Mouse (Mus musculus): ENCODE data around the gene Cdkn2c. TPM values are rescaled to one million over a fixed set of nuclear protein-coding genes. Genes with fewer than 3 reads are reported as not detected.
A peak's percentile ranks its signal among the peaks of the same experiment; 100 is the strongest.
"Not testable (repeated sequence)": the region's sequence is repeated elsewhere in the genome, so short reads cannot be mapped to it uniquely, and the experiment has no call there.

Gene Cdkn2c
- 4.6 and 5.5 TPM in 2 replicates for polyA plus RNA-seq (2014; fragmentation: Nextera tagmentation; extraction: Ambion mirVana)

- H3K27ac ChIP-seq (replicated peaks; ENCODE audit: low read depth, low read length), result peak within 1 kb of the TSS; percentile 74
- peak within 1 kb of the TSS; percentile 89 for H3K4me2 ChIP-seq (ENCODE audit: low read depth, low read length)
- H3K4me3 ChIP-seq (ENCODE audit: low read depth, low read length), result peak within 1 kb of the TSS; percentile 59
- H3K27me3 ChIP-seq (ENCODE audit: control insufficient read depth, insufficient read depth, low read length), result peaks cover 10% of the 10 kb centered on the region
- DNase-seq (ENCODE audit: low spot score), result peak; percentile 92
- peak; percentile 89 for ATAC-seq (replicated peaks; ENCODE audit: insufficient number of reproducible peaks, low FRiP score, low TSS enrichment, low read depth)
- no peaks in the 10 kb centered on the region for H3K36me3 ChIP-seq (replicated peaks; ENCODE audit: control insufficient read depth, insufficient read depth, low read depth, low read length)
- H3K9ac ChIP-seq (replicated peaks; ENCODE audit: low read length), result peak within 1 kb of the TSS; percentile 88
- WGBS, result under 1% methylated on average over 61 of the region's 64 CpGs
- H3K9me3 ChIP-seq (replicated peaks; ENCODE audit: control insufficient read depth, low read length), result no peaks in the 10 kb centered on the region
- no peaks in the 10 kb centered on the region for H3K4me1 ChIP-seq (ENCODE audit: control insufficient read depth, insufficient read depth, low read length)
Measured at GRCm38 (mm10) chr4:109666461-109667269, at the start of gene Cdkn2c. Cdkn2c (minus strand) TSS chr4:109667189.

- no peak overlapping the region for H3K27ac ChIP-seq (replicated peaks; ENCODE audit: low read depth, low read length)
- no peaks in the 10 kb centered on the region for H3K27me3 ChIP-seq (ENCODE audit: control insufficient read depth, insufficient read depth, low read length)
Measured at GRCm38 (mm10) chr4:109705349-109705748, 38.4 kb upstream of the Cdkn2c start.

DNA sequence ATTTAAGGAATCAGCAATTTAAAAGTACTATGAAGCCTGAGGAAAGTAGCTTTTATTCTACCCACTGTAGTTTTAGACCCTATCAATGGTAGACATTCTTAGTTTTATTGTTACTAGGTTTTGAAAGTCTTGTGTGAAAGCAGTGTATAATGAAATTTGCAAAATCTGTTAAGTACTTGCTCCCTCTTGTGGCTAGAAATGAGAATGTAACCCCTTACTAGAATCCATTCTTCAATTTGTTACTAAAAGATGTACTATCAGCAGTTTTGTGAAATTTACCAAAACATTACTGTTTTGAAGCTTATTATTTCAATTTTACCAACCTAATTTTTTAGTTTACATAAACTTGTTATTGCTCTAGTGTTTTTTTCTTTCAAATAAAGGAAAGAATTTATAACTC, 36.6 kb upstream of the Cdkn2c start:
- no peaks in the 10 kb centered on the region for H3K36me3 ChIP-seq (replicated peaks; ENCODE audit: control insufficient read depth, insufficient read depth, low read depth, low read length)
- no peaks in the 10 kb centered on the region for H3K27me3 ChIP-seq (ENCODE audit: control insufficient read depth, insufficient read depth, low read length)
- no peak overlapping the region for H3K4me3 ChIP-seq (ENCODE audit: low read depth, low read length)
- no peaks in the 10 kb centered on the region for H3K4me1 ChIP-seq (ENCODE audit: control insufficient read depth, insufficient read depth, low read length)
- DNase-seq (ENCODE audit: low spot score) (peak; percentile 73), ATAC-seq (replicated peaks; ENCODE audit: insufficient number of reproducible peaks, low FRiP score, low TSS enrichment, low read depth) (no peak)
- no peak overlapping the region for H3K27ac ChIP-seq (replicated peaks; ENCODE audit: low read depth, low read length)
- H3K9ac ChIP-seq (replicated peaks; ENCODE audit: low read length), result no peak overlapping the region
- H3K9me3 ChIP-seq (replicated peaks; ENCODE audit: control insufficient read depth, low read length), result no peaks in the 10 kb centered on the region
- H3K4me2 ChIP-seq (ENCODE audit: low read depth, low read length), result no peak overlapping the region

More at GRCm38 (mm10) chr4:109705349-109705748, 38.4 kb upstream of the Cdkn2c start:
- no peaks in the 10 kb centered on the region for H3K36me3 ChIP-seq (replicated peaks; ENCODE audit: control insufficient read depth, insufficient read depth, low read depth, low read length)
- WGBS, result 90% methylated on average over 2 of the region's 2 CpGs
- no peak for DNase-seq (ENCODE audit: low spot score)
- H3K4me1 ChIP-seq (ENCODE audit: control insufficient read depth, insufficient read depth, low read length), result no peaks in the 10 kb centered on the region
- no peak overlapping the region for H3K4me3 ChIP-seq (ENCODE audit: low read depth, low read length)
- no peak overlapping the region for H3K4me2 ChIP-seq (ENCODE audit: low read depth, low read length)
- no peaks in the 10 kb centered on the region for H3K9me3 ChIP-seq (replicated peaks; ENCODE audit: control insufficient read depth, low read length)
- no peak for ATAC-seq (replicated peaks; ENCODE audit: insufficient number of reproducible peaks, low FRiP score, low TSS enrichment, low read depth)
- no peak overlapping the region for H3K9ac ChIP-seq (replicated peaks; ENCODE audit: low read length)

DNA sequence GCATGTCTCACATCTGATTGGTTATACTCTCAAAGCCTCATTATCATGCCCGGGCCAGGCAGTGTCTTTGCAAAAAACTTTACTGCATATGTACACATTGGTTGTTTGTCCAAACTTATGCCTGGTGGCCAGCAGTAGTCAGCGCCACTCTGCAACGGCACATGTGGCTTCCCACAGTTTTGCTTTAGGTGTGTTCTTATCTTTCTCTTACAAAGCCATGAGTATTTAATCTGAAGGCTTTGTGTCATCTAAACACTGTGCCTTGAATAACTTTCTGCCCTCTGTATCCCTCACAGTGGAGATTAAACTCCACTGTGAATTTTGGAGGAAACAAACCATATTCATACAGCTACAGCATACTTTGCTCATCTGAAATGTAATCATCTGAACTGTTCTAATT, 33.7 kb upstream of the Cdkn2c start:
- H3K4me1 ChIP-seq (ENCODE audit: control insufficient read depth, insufficient read depth, low read length); H3K27me3 ChIP-seq (ENCODE audit: control insufficient read depth, insufficient read depth, low read length); H3K36me3 ChIP-seq (replicated peaks; ENCODE audit: control insufficient read depth, insufficient read depth, low read depth, low read length); H3K9ac ChIP-seq (replicated peaks; ENCODE audit: low read length); H3K4me3 ChIP-seq (ENCODE audit: low read depth, low read length); H3K27ac ChIP-seq (replicated peaks; ENCODE audit: low read depth, low read length); H3K9me3 ChIP-seq (replicated peaks; ENCODE audit: control insufficient read depth, low read length); H3K4me2 ChIP-seq (ENCODE audit: low read depth, low read length); DNase-seq (ENCODE audit: low spot score); ATAC-seq (replicated peaks; ENCODE audit: insufficient number of reproducible peaks, low FRiP score, low TSS enrichment, low read depth): not testable (repeated sequence)
- WGBS, result 92% methylated on average over 3 of the region's 3 CpGs

DNA sequence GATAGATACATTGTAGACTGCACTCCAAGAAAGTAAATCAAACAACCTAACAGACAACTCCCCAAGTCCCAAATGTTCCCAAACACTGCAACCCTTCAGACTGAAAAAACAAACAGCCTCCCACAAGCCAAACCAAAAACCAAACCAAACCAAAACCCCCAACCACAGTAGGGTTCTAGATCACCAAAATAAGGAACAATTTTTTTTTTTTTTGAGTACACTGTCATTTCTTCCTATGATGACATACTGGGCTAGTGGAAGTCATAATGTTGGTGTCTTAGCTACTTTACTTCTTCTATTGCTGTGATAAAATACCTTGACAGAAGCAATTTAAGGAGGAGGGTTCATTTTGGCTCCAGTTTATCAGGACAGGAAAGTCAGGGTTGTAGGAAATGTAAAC, 25.7 kb upstream of the Cdkn2c start:
- H3K9ac ChIP-seq (replicated peaks; ENCODE audit: low read length), result no peak overlapping the region

DNA sequence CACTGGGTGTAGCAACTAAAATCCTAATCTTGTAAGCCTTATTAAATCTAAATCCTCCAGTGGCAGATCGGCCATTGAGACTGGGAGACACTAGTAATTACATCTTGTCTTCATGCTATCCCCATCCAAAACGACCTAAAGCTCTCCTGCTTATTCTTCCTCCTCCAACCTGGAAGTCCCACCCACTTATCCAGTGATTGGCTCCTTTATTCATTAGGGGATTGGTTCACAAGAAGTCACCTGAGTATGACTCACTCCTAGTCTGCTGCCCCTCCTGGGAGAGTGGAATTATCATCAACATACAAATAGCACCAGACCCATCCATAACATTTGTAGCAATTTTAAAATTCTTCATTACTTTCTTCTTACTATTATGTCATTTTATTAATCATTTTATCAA, 16.6 kb upstream of the Cdkn2c start:
- no peak overlapping the region for H3K4me2 ChIP-seq (ENCODE audit: low read depth, low read length)

More for the DNA sequence above, 25.7 kb upstream of the Cdkn2c start:
- H3K27ac ChIP-seq (replicated peaks; ENCODE audit: low read depth, low read length), result no peak overlapping the region
- no peak overlapping the region for H3K4me2 ChIP-seq (ENCODE audit: low read depth, low read length)
- no peaks in the 10 kb centered on the region for H3K27me3 ChIP-seq (ENCODE audit: control insufficient read depth, insufficient read depth, low read length)
- no peaks in the 10 kb centered on the region for H3K36me3 ChIP-seq (replicated peaks; ENCODE audit: control insufficient read depth, insufficient read depth, low read depth, low read length)
- no peak for ATAC-seq (replicated peaks; ENCODE audit: insufficient number of reproducible peaks, low FRiP score, low TSS enrichment, low read depth)
- no peaks in the 10 kb centered on the region for H3K9me3 ChIP-seq (replicated peaks; ENCODE audit: control insufficient read depth, low read length)
- no peaks in the 10 kb centered on the region for H3K4me1 ChIP-seq (ENCODE audit: control insufficient read depth, insufficient read depth, low read length)
- no peak overlapping the region for H3K4me3 ChIP-seq (ENCODE audit: low read depth, low read length)
- no peak for DNase-seq (ENCODE audit: low spot score)

DNA sequence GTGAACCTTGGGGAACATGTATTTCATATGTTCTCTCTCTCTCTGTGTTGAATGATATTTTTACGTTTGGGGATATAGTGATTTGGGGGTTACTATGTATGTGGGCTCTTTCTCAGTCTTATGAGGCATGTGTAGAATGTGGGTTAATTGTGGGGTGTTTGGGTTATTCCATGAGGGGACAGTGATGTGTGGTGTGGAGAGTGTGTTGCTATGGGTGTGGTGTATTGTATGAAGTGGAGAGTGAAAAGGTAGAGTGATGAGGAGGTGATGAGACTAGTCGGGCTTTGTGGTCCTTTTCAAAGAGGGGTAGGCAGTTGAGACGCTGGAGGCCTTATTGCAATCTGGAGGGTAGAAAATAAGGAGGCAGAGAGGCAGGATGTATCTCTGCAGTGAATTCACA, 10.2 kb upstream of the Cdkn2c start:
- 0% methylated on average over 3 of the region's 3 CpGs for WGBS
- Histone ChIP-seq H3K4me2 (ENCODE audit: low read depth, low read length) (peak overlapping the region; percentile 57), H3K27ac (replicated peaks; ENCODE audit: low read depth, low read length) (peak overlapping the region; percentile 88), H3K9ac (replicated peaks; ENCODE audit: low read length) (peak overlapping the region; percentile 81), H3K27me3 (ENCODE audit: control insufficient read depth, insufficient read depth, low read length) (no peaks in the 10 kb centered on the region), H3K9me3 (replicated peaks; ENCODE audit: control insufficient read depth, low read length) (no peaks in the 10 kb centered on the region), H3K4me1 (ENCODE audit: control insufficient read depth, insufficient read depth, low read length) (no peaks in the 10 kb centered on the region), H3K36me3 (replicated peaks; ENCODE audit: control insufficient read depth, insufficient read depth, low read depth, low read length) (no peaks in the 10 kb centered on the region), H3K4me3 (ENCODE audit: low read depth, low read length) (peak overlapping the region; percentile 85)
- ATAC-seq (replicated peaks; ENCODE audit: insufficient number of reproducible peaks, low FRiP score, low TSS enrichment, low read depth) (0 out of 2 replicates have a peak, but pooled peaks have one; percentile 1), DNase-seq (ENCODE audit: low spot score) (no peak)

More for the DNA sequence above, 16.6 kb upstream of the Cdkn2c start:
- 68% methylated on average over 2 of the region's 2 CpGs for WGBS
- Histone ChIP-seq H3K9ac (replicated peaks; ENCODE audit: low read length) (no peak overlapping the region), H3K27me3 (ENCODE audit: control insufficient read depth, insufficient read depth, low read length) (no peaks in the 10 kb centered on the region), H3K4me1 (ENCODE audit: control insufficient read depth, insufficient read depth, low read length) (no peaks in the 10 kb centered on the region), H3K9me3 (replicated peaks; ENCODE audit: control insufficient read depth, low read length) (no peaks in the 10 kb centered on the region), H3K4me3 (ENCODE audit: low read depth, low read length) (no peak overlapping the region), H3K36me3 (replicated peaks; ENCODE audit: control insufficient read depth, insufficient read depth, low read depth, low read length) (no peaks in the 10 kb centered on the region), H3K27ac (replicated peaks; ENCODE audit: low read depth, low read length) (no peak overlapping the region)
- ATAC-seq (replicated peaks; ENCODE audit: insufficient number of reproducible peaks, low FRiP score, low TSS enrichment, low read depth) (no peak), DNase-seq (ENCODE audit: low spot score) (no peak)
